Mouse (Mus musculus) heart, embryonic 15.5 days (tissue): ENCODE measurements around the gene Apoa4. TPM values are rescaled to one million over a fixed set of nuclear protein-coding genes. Genes with fewer than 3 reads are reported as not detected.

ENCODE experiments used
- ATAC-seq: fragments of 200-750 bp; cut with Nextera tagmentation; replicated peaks from 2 replicates; pipeline ENCODE4 v1.8.0; 2017; ENCODE audit warnings: low read depth, moderate TSS enrichment; ENCODE audit not compliant: insufficient number of reproducible peaks, insufficient read depth, low FRiP score
- H3K27ac ChIP-seq: fragments of 300-500 bp; sonication (generic); 2 replicates; pipeline ENCODE4 v1.5.1; 2015; ENCODE audit warnings: mild to moderate bottlenecking, inconsistent platforms
- H3K27me3 ChIP-seq: fragments of 300-500 bp; sonication (generic); 2 replicates; pipeline ENCODE4 v1.6.1; 2015; ENCODE audit warnings: inconsistent platforms
- H3K36me3 ChIP-seq: fragments of 300-500 bp; sonication (generic); 2 replicates; pipeline ENCODE4 v1.6.1; 2015; ENCODE audit warnings: mild to moderate bottlenecking, inconsistent platforms
- H3K4me1 ChIP-seq: fragments of 300-500 bp; sonication (generic); replicated peaks from 2 replicates; pipeline ENCODE4 v1.6.1; 2015; ENCODE audit warnings: inconsistent platforms
- H3K4me2 ChIP-seq: fragments of 300-500 bp; sonication (generic); 2 replicates; pipeline ENCODE4 v1.6.1; 2015; ENCODE audit warnings: inconsistent platforms, mild to moderate bottlenecking, moderate library complexity
- H3K4me3 ChIP-seq: fragments of 300-500 bp; sonication (generic); 2 replicates; pipeline ENCODE4 v1.5.1; 2015; ENCODE audit warnings: mild to moderate bottlenecking, inconsistent platforms
- H3K9ac ChIP-seq: fragments of 300-500 bp; sonication (generic); 2 replicates; pipeline ENCODE4 v1.6.1; 2015; ENCODE audit warnings: mild to moderate bottlenecking, inconsistent platforms
- H3K9me3 ChIP-seq: fragments of 300-500 bp; sonication (generic); replicated peaks from 2 replicates; pipeline ENCODE4 v1.6.1; 2016; ENCODE audit warnings: inconsistent platforms
- WGBS: fragments of 180-500 bp; shearing (Covaris S2); methylation state at CpG from one replicate; pipeline ENCODE4 v1.1.7; 2015; ENCODE audit warnings: mixed read lengths; 5-methylcytosine and 5-hydroxymethylcytosine counted together
- polyA plus RNA-seq: library from polyadenylated mRNA; unstranded; fragments of >200 nt; fragmentation: Nextera tagmentation; extraction: Ambion mirVana; gene quantifications from 2 replicates; pipeline ENCODE4 v1.2.1, GENCODE M21; 2015

The Apoa4 gene
- 0.13 TPM in 1 of 2 replicates, not detected in the other for polyA plus RNA-seq

- 69% methylated on average over 7 of the region's 7 CpGs for WGBS
- no peak within 1 kb of the TSS for H3K27ac ChIP-seq
- no peak within 1 kb of the TSS for H3K9ac ChIP-seq
- peaks cover 12% of the 10 kb centered on the region for H3K4me1 ChIP-seq
- H3K4me3 ChIP-seq: no peak within 1 kb of the TSS
- ATAC-seq: no peak
- no peak within 1 kb of the TSS for H3K4me2 ChIP-seq
- H3K27me3 ChIP-seq: no peaks in the 10 kb centered on the region
- no peaks in the 10 kb centered on the region for H3K9me3 ChIP-seq
- H3K36me3 ChIP-seq: no peaks in the 10 kb centered on the region
Observed at GRCm38 (mm10) chr9:46240526-46241153, at the start of gene Apoa4. TSS of gene Apoa4 (plus strand) at chr9:46240696.

GRCm38 (mm10) chr9:46191234-46191633, 49.3 kb upstream of the Apoa4 start:
- Histone ChIP-seq H3K4me3 (no peak overlapping the region), H3K27ac (0 out of 2 replicates have a peak overlapping the region, but pooled peaks have one; percentile 11), H3K4me1 (peaks cover 13% of the 10 kb centered on the region), H3K36me3 (peaks cover 14% of the 10 kb centered on the region; the same call in 1 of the 2 replicates), H3K27me3 (no peaks in the 10 kb centered on the region), H3K9me3 (no peaks in the 10 kb centered on the region), H3K4me2 (no peak overlapping the region), H3K9ac (no peak overlapping the region)
- 52% methylated on average over 8 of the region's 8 CpGs for WGBS
- ATAC-seq: no peak

- no peak overlapping the region for H3K4me2 ChIP-seq
- no peak overlapping the region for H3K27ac ChIP-seq
- WGBS: 25% methylated on average over 1 of the region's 1 CpGs
- no peaks in the 10 kb centered on the region for H3K9me3 ChIP-seq
- no peak overlapping the region for H3K4me3 ChIP-seq
- no peak overlapping the region for H3K9ac ChIP-seq
- no peak for ATAC-seq
- H3K27me3 ChIP-seq: no peaks in the 10 kb centered on the region
- peaks cover 14% of the 10 kb centered on the region; the same call in 1 of the 2 replicates for H3K36me3 ChIP-seq
- H3K4me1 ChIP-seq: peaks cover 17% of the 10 kb centered on the region
Observed at GRCm38 (mm10) chr9:46191644-46192043, 48.9 kb upstream of the Apoa4 start.

- H3K9me3 ChIP-seq: no peaks in the 10 kb centered on the region
- H3K9ac ChIP-seq: no peak overlapping the region
- H3K27me3 ChIP-seq: no peaks in the 10 kb centered on the region
- no peak overlapping the region for H3K4me3 ChIP-seq
- 91% methylated on average over 6 of the region's 6 CpGs for WGBS
- no peak for ATAC-seq
- peaks cover 26% of the 10 kb centered on the region for H3K4me1 ChIP-seq
- peaks cover 14% of the 10 kb centered on the region; the same call in 1 of the 2 replicates for H3K36me3 ChIP-seq
- no peak overlapping the region for H3K4me2 ChIP-seq
- no peak overlapping the region for H3K27ac ChIP-seq
Observed at GRCm38 (mm10) chr9:46192642-46193041, 47.9 kb upstream of the Apoa4 start.

GRCm38 (mm10) chr9:46194809-46195208, 45.7 kb upstream of the Apoa4 start:
- no peak overlapping the region for H3K27ac ChIP-seq
- no peak overlapping the region for H3K4me2 ChIP-seq
- WGBS: 70% methylated on average over 9 of the region's 9 CpGs
- H3K27me3 ChIP-seq: no peaks in the 10 kb centered on the region
- no peak overlapping the region for H3K4me3 ChIP-seq
- H3K9me3 ChIP-seq: no peaks in the 10 kb centered on the region
- H3K9ac ChIP-seq: no peak overlapping the region
- no peak for ATAC-seq
- peaks cover 43% of the 10 kb centered on the region for H3K4me1 ChIP-seq
- peaks cover 14% of the 10 kb centered on the region; the same call in 1 of the 2 replicates for H3K36me3 ChIP-seq

- peaks cover 39% of the 10 kb centered on the region for H3K4me1 ChIP-seq
- H3K27ac ChIP-seq: peak overlapping the region; percentile 78
- H3K4me2 ChIP-seq: peak overlapping the region; percentile 28
- H3K9ac ChIP-seq: no peak overlapping the region
- H3K9me3 ChIP-seq: no peaks in the 10 kb centered on the region
- H3K4me3 ChIP-seq: no peak overlapping the region
- WGBS: 22% methylated on average over 12 of the region's 12 CpGs
- H3K36me3 ChIP-seq: peaks cover 14% of the 10 kb centered on the region; the same call in 1 of the 2 replicates
- no peaks in the 10 kb centered on the region for H3K27me3 ChIP-seq
- peak; percentile 59 for ATAC-seq
Observed at GRCm38 (mm10) chr9:46196699-46197169, 43.8 kb upstream of the Apoa4 start.

- Histone ChIP-seq H3K4me3 (no peak overlapping the region), H3K9ac (no peak overlapping the region), H3K27ac (peak overlapping the region; percentile 78), H3K9me3 (no peaks in the 10 kb centered on the region), H3K27me3 (no peaks in the 10 kb centered on the region), H3K4me1 (peaks cover 42% of the 10 kb centered on the region), H3K4me2 (no peak overlapping the region), H3K36me3 (peaks cover 17% of the 10 kb centered on the region; the same call in 1 of the 2 replicates)
- peak; percentile 66; the same call in 1 of the 2 replicates for ATAC-seq
- 34% methylated on average over 9 of the region's 9 CpGs for whole genome bisulfite sequencing
Observed at GRCm38 (mm10) chr9:46198461-46198860, 42.0 kb upstream of the Apoa4 start.

GRCm38 (mm10) chr9:46198936-46199335, 41.6 kb upstream of the Apoa4 start:
- Histone ChIP-seq H3K36me3 (peaks cover 19% of the 10 kb centered on the region; the same call in 1 of the 2 replicates), H3K27ac (peak overlapping the region; percentile 78), H3K4me3 (no peak overlapping the region), H3K4me2 (no peak overlapping the region), H3K9ac (no peak overlapping the region), H3K4me1 (peaks cover 42% of the 10 kb centered on the region), H3K9me3 (no peaks in the 10 kb centered on the region), H3K27me3 (no peaks in the 10 kb centered on the region)
- no peak for ATAC-seq
- WGBS: 51% methylated on average over 7 of the region's 7 CpGs

GRCm38 (mm10) chr9:46199609-46200008, 40.9 kb upstream of the Apoa4 start:
- ATAC-seq: no peak
- Histone ChIP-seq H3K27me3 (no peaks in the 10 kb centered on the region), H3K9ac (no peak overlapping the region), H3K4me1 (peaks cover 42% of the 10 kb centered on the region), H3K4me2 (no peak overlapping the region), H3K4me3 (no peak overlapping the region), H3K27ac (no peak overlapping the region), H3K9me3 (no peaks in the 10 kb centered on the region), H3K36me3 (peaks cover 25% of the 10 kb centered on the region)
- WGBS: 70% methylated on average over 2 of the region's 2 CpGs

- H3K36me3 ChIP-seq: peaks cover 60% of the 10 kb centered on the region
- no peak overlapping the region for H3K9ac ChIP-seq
- H3K27ac ChIP-seq: no peak overlapping the region
- H3K4me3 ChIP-seq: no peak overlapping the region
- WGBS: 54% methylated on average over 10 of the region's 10 CpGs
- no peaks in the 10 kb centered on the region for H3K9me3 ChIP-seq
- ATAC-seq: no peak
- H3K4me2 ChIP-seq: no peak overlapping the region
- peaks cover under 1% of the 10 kb centered on the region; the same call in 1 of the 2 replicates for H3K4me1 ChIP-seq
- no peaks in the 10 kb centered on the region for H3K27me3 ChIP-seq
Observed at GRCm38 (mm10) chr9:46206834-46207500, 33.5 kb upstream of the Apoa4 start.

- no peaks in the 10 kb centered on the region for H3K4me1 ChIP-seq
- no peak for ATAC-seq
- no peak overlapping the region for H3K27ac ChIP-seq
- H3K4me2 ChIP-seq: no peak overlapping the region
- no peaks in the 10 kb centered on the region for H3K27me3 ChIP-seq
- H3K36me3 ChIP-seq: peaks cover 60% of the 10 kb centered on the region
- WGBS: 82% methylated on average over 6 of the region's 6 CpGs
- no peak overlapping the region for H3K4me3 ChIP-seq
- no peak overlapping the region for H3K9ac ChIP-seq
- H3K9me3 ChIP-seq: no peaks in the 10 kb centered on the region
Observed at GRCm38 (mm10) chr9:46207501-46207869, 33.0 kb upstream of the Apoa4 start.
